Mouse (Mus musculus) liver, embryonic 14.5 days (tissue): ENCODE data around the gene Iqschfp.

Experiments
- CTCF ChIP-seq: IDR thresholded peaks from 2 replicates; pipeline ENCODE4 v1.5.1; 2016; ENCODE audit warnings: antibody characterized with exemption, low read depth, control low read depth
- EP300 ChIP-seq: IDR thresholded peaks from 2 replicates; pipeline ENCODE4 v1.6.1; 2016; ENCODE audit warnings: antibody characterized with exemption, low read depth

DNA sequence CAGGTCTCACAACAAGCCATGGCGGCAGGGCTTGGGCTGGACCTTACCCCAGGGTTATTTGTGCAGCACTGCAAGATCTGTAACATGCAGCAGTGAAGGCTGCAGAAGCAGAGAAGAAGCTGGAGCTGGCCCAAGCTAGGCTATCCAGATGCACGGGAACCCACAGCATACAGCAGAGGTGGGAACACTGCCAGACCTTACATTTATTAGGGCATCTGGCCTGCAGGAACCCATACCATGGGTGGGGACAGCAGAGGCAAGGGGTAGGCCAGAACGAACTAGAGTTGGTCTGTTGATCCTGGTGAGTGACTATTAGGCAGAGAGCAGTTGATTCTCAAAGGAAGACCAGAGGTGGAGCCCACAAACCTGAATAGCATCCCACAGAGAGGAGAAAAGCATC is 351.2 kb downstream of the Iqschfp start:
- TF ChIP-seq CTCF (no peak), EP300 (no peak)
